Mouse (Mus musculus) thymus, adult 2 months (tissue): ENCODE data around the gene Vwa3a.

ENCODE experiments used
- CTCF ChIP-seq: fragments of 200-500 bp; IDR thresholded peaks from 2 replicates; pipeline ENCODE4 v1.5.1; 2012; ENCODE audit warnings: mild to moderate bottlenecking, control low read depth, low read length, moderate library complexity, borderline replicate concordance; ENCODE audit not compliant: control insufficient read depth, poor library complexity, insufficient read depth; ENCODE audit errors: extremely low read depth
- POLR2A ChIP-seq: fragments of 200-500 bp; IDR thresholded peaks from 2 replicates; pipeline ENCODE4 v1.6.1; 2012; ENCODE audit warnings: mild to moderate bottlenecking, low read length, control low read depth, moderate library complexity; ENCODE audit not compliant: control insufficient read depth, poor library complexity, insufficient read depth; ENCODE audit errors: extremely low read depth

DNA sequence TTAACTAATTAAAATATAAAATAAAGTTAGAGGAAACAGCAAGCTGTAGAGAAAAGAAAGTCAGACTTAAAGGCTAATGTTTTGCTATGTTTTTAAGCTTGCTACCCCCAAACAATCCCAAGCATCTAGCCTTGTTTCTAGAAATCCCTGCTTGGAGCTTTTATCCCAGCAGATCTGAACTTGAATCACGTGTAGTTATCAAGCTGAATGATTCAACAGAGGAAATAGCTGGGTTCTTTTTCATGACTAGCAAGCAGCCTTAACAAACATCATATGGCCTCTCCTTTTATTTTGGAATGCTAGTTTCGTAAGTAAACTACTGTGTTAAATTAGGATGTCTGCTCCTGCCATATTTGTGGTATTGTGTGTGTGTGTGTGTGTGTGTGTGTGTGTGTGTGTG, 21.9 kb upstream of the Vwa3a start:
- TF ChIP-seq POLR2A (no peak), CTCF (no peak)
